Mouse (Mus musculus) right cerebral cortex, postnatal 25 days (tissue): ENCODE data around the gene Fkbp9.

Experiments used
- DNase-seq: peaks from one replicate; pipeline ENCODE4 v3.0.0; 2022

Fkbp9 gene

GRCm38 (mm10) chr6:56831697-56832406 lies at the start of gene Fkbp9:
TSS of gene Fkbp9 (plus strand) at chr6:56832059.
- peak; percentile 56 for DNase-seq

- no peak for DNase-seq
Measured at GRCm38 (mm10) chr6:56783561-56784272, 48.1 kb upstream of the Fkbp9 start.

- no peak for DNase-seq
Measured at GRCm38 (mm10) chr6:56785068-56785467, 46.8 kb upstream of the Fkbp9 start.

GRCm38 (mm10) chr6:56787668-56788067 lies 44.2 kb upstream of the Fkbp9 start:
- DNase-seq, result no peak

GRCm38 (mm10) chr6:56789336-56789735 lies 42.5 kb upstream of the Fkbp9 start:
- DNase-seq, result no peak

- DNase-seq, result no peak
Measured at GRCm38 (mm10) chr6:56794834-56795233, 37.0 kb upstream of the Fkbp9 start.

- DNase-seq, result no peak
Measured at GRCm38 (mm10) chr6:56796232-56796631, 35.6 kb upstream of the Fkbp9 start.

- peak; percentile 19 for DNase-seq
Measured at GRCm38 (mm10) chr6:56796668-56797141, 35.2 kb upstream of the Fkbp9 start.

GRCm38 (mm10) chr6:56797311-56798151 lies 34.3 kb upstream of the Fkbp9 start, which contains the start of gene Kbtbd2:
TSS of gene Kbtbd2 (minus strand) at chr6:56797813.
- DNase-seq, result peak; percentile 96

- DNase-seq, result no peak
Measured at GRCm38 (mm10) chr6:56798152-56798465, 33.8 kb upstream of the Fkbp9 start.

GRCm38 (mm10) chr6:56805026-56805425 lies 26.8 kb upstream of the Fkbp9 start:
- DNase-seq, result no peak

GRCm38 (mm10) chr6:56806195-56806594 lies 25.7 kb upstream of the Fkbp9 start:
- DNase-seq, result peak; percentile 16

- DNase-seq, result peak; percentile 37
Measured at GRCm38 (mm10) chr6:56808656-56809055, 23.2 kb upstream of the Fkbp9 start.

- DNase-seq, result no peak
Measured at GRCm38 (mm10) chr6:56813332-56813731, 18.5 kb upstream of the Fkbp9 start.

- DNase-seq, result no peak
Measured at GRCm38 (mm10) chr6:56818436-56819123, 13.3 kb upstream of the Fkbp9 start.

GRCm38 (mm10) chr6:56819124-56819487 lies 12.8 kb upstream of the Fkbp9 start:
- no peak for DNase-seq

GRCm38 (mm10) chr6:56825657-56826056 lies 6.2 kb upstream of the Fkbp9 start:
- no peak for DNase-seq

GRCm38 (mm10) chr6:56832407-56832796 lies 543 bp downstream of the Fkbp9 start:
- no peak for DNase-seq

- no peak for DNase-seq
Measured at GRCm38 (mm10) chr6:56832830-56833229, 971 bp downstream of the Fkbp9 start.

- DNase-seq, result no peak
Measured at GRCm38 (mm10) chr6:56834769-56835168, 2.9 kb downstream of the Fkbp9 start.

GRCm38 (mm10) chr6:56835532-56835931 lies 3.7 kb downstream of the Fkbp9 start:
- no peak for DNase-seq

- DNase-seq, result no peak
Measured at GRCm38 (mm10) chr6:56837166-56837565, 5.3 kb downstream of the Fkbp9 start.

- DNase-seq, result no peak
Measured at GRCm38 (mm10) chr6:56837621-56838020, 5.8 kb downstream of the Fkbp9 start.
